Mouse (Mus musculus) left cerebral cortex, adult 11 months (tissue): ENCODE measurements around the gene Olfr1118.
"Not testable (repeated sequence)": the region's sequence is repeated elsewhere in the genome, so short reads cannot be mapped to it uniquely, and the experiment has no call there.

Experiments used
- DNase-seq: peaks from one replicate; pipeline ENCODE4 v3.0.0; 2022; ENCODE audit warnings: low spot score

Olfr1118 gene

DNA sequence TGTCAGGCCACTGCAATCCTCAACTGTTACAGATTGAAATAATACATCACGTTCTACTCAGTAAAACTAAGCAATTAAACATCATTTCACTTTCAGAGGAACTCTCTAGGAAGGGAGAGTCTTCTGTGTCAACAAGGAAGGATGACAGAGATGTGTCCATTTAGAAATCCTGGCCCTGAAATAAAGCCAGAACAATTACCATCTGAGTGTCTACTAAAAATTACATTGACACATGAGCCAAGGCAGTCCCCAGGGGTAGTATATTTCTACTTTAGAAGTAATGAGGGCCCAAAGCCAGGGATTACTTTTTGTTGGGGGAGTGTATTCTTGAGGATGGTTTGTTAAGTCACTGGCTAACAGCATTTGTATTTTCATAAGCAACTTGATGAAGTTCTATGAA is at the start of gene Olfr1118:
Gene Olfr1118, plus strand, starts transcription at position 301 of the 400 bp plus-strand sequence.
- no peak for DNase-seq

DNA sequence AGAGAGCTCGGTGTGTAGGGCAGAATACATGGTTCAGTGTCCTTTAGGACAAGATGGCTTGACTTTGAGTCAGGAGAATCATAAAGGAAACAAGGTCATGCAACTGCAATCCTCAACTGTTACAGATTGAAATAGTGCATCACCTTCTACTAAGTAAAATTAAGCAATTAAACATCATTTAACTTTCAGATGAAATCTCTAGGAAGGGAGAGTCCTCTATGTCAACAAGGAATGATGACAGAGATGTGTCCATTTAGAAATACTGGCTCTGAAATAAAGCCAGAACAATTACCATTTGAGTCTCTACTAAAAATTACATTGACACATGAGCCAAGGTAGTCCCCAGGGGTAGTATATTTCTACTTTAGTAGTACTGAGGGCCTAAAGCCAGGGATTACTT is 40.1 kb upstream of the Olfr1118 start, which contains the start of gene Olfr1116:
Gene Olfr1116, plus strand, starts transcription at position 301 of the 400 bp plus-strand sequence.
- no peak for DNase-seq

DNA sequence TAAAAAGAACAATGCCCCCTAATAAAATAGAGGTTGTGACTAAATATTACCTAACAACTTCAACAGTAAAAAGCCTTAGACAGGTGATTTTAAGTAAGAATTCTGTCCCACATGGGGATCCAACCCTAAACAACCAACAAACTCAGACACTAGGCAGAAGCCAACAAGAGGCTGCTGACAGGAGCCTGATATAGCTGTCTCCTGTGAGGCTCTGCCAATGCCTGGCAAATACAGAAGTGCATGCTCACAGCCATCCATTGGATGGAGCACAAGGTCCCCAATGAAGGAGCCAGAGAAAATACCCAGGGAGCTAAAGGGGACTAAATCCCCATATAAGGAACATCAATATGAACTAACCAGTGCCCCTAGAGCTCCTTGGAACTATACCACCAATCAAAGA is 13.4 kb upstream of the Olfr1118 start:
- not testable (repeated sequence) for DNase-seq

DNA sequence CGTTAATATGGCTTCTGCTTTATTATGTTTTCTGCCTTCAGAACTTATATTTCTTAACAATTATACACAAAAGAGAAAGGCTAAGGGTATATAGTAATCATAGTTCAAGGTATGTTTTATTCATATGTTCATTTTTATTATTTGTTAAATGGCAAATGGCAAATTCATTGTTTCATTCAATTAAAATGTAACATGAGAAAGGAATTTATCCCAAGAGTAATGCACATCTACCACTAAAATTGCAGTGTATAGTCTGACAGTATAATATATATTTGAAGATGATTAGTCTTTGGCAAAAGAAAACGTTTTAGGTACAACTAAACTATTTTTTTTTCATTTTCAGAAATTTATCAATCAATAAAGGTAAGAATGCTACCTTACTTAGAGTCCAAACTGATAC is 47.1 kb downstream of the Olfr1118 start, which contains the start of gene Olfr1120:
Gene Olfr1120, plus strand, starts transcription at position 301 of the 400 bp plus-strand sequence.
- DNase-seq = no peak

GRCm38 (mm10) chr2:87360121-87360520 is 52.7 kb downstream of the Olfr1118 start:
- DNase-seq = not testable (repeated sequence)
